Mouse (Mus musculus) regulatory T cell (primary cell): ENCODE data around the gene Taf5l.
"Not testable (repeated sequence)": the region's sequence is repeated elsewhere in the genome, so short reads cannot be mapped to it uniquely, and the experiment has no call there.

Source experiments
- in situ Hi-C: fragments of 300-600 bp; cut with MboI, MseI; formaldehyde crosslinking; loops from one replicate; pipeline ENCODE4 v1.15.1; 2025; ENCODE audit warnings: high pct_unique_total_duplicates

Taf5l gene

GRCm38 (mm10) chr8:123960556-123960955 is 60.6 kb downstream of the Taf5l start:
- in situ Hi-C loops: not testable (repeated sequence)

GRCm38 (mm10) chr8:123960056-123960455 is 61.1 kb downstream of the Taf5l start:
- in situ Hi-C loops: no loop called here

- in situ Hi-C loops: no loop called here
These were observed 61.7 kb downstream of the Taf5l start for GRCm38 (mm10) chr8:123959473-123959872.

GRCm38 (mm10) chr8:123958130-123958529 is 63.1 kb downstream of the Taf5l start:
- in situ Hi-C loops: no loop called here

- in situ Hi-C loops: no loop called here
These were observed 67.0 kb downstream of the Taf5l start for GRCm38 (mm10) chr8:123954246-123954645.

- in situ Hi-C loops: no loop called here
These were observed 67.5 kb downstream of the Taf5l start for GRCm38 (mm10) chr8:123953686-123954085.

- in situ Hi-C loops: no loop called here
These were observed 71.0 kb downstream of the Taf5l start for GRCm38 (mm10) chr8:123950077-123950802.

- in situ Hi-C loops: loop anchor here (5.0 kb wide), 1 partner anchor 78 kb away; no protein-coding TSS in a partner anchor
These were observed 71.6 kb downstream of the Taf5l start for GRCm38 (mm10) chr8:123949686-123949986.

- in situ Hi-C loops: loop anchor here (5.0 kb wide), 1 partner anchor 78 kb away; no protein-coding TSS in a partner anchor
These were observed 72.1 kb downstream of the Taf5l start, which contains the start of gene Nup133 for GRCm38 (mm10) chr8:123948942-123949685. TSS of gene Nup133 (minus strand) at chr8:123949265.
